Mouse (Mus musculus): Measurements from ENCODE around the gene Kdelr2.

Kdelr2 gene

DNA sequence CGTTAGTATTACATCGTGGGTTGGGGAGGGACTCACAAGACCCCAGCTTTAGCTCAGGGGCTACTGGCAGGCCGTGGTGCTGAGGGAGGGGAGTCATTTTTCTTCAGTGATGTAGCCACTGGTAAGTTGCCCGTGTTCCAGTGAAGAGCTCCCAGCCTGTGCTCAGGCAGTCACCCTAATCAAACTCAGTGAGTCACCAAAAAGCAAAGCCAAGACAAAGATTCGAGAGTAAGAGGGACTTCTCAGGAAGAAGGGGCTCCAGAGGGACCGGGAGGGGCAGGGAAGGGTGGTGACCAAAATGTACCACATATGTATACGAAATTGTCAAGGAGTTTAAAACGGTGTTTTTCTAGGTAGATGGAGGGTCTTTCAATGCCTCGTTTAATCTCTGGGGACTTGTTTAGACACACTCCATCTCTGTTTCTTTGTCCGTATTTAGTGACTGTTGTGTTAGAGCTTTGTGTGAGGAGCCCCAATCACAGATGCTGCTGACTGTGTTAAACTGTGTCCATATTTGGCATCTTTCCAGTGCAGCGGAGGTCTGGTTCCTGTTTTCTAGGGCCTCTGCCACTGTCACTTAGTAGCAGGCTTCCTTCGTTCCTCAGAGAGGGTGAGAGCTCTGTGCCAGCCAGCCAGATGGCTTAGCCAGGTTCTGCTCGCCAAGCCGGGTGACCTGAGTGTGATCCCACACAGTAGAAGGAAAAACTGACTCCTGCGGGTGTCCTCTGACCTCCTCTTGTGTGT is 67.0 kb downstream of the Kdelr2 start:
- no peak for DNase-seq (ENCODE audit: low read depth, low spot score)

GRCm38 (mm10) chr5:143471165-143471546 is 67.5 kb downstream of the Kdelr2 start:
- no peak for DNase-seq (ENCODE audit: low read depth, low spot score)

Measured in forelimb bud, embryonic 11.5 days (tissue).